Mouse (Mus musculus) neural tube, embryonic 13.5 days (tissue): ENCODE results near the gene St14. TPM values are rescaled to one million over a fixed set of nuclear protein-coding genes. Genes with fewer than 3 reads are reported as not detected.
A peak's percentile ranks its signal among the peaks of the same experiment; 100 is the strongest.

ENCODE experiments used
- ATAC-seq: fragments of 200-750 bp; cut with Nextera tagmentation; 2 replicates; pipeline ENCODE4 v1.8.0; 2017; ENCODE audit warnings: low read depth, mild to moderate bottlenecking, moderate TSS enrichment, moderate library complexity
- H3K27ac ChIP-seq: fragments of 300-500 bp; sonication (generic); replicated peaks from 2 replicates; pipeline ENCODE4 v1.5.1; 2015; ENCODE audit warnings: moderate library complexity, mild to moderate bottlenecking, inconsistent platforms
- H3K27me3 ChIP-seq: fragments of 300-500 bp; sonication (generic); 2 replicates; pipeline ENCODE4 v1.6.1; 2015; ENCODE audit warnings: mild to moderate bottlenecking, inconsistent platforms
- H3K36me3 ChIP-seq: fragments of 300-500 bp; sonication (generic); 2 replicates; pipeline ENCODE4 v1.6.1; 2015; ENCODE audit warnings: mild to moderate bottlenecking, inconsistent platforms
- H3K4me1 ChIP-seq: fragments of 300-500 bp; sonication (generic); replicated peaks from 2 replicates; pipeline ENCODE4 v1.6.1; 2015; ENCODE audit warnings: inconsistent platforms
- H3K4me2 ChIP-seq: fragments of 300-500 bp; sonication (generic); 2 replicates; pipeline ENCODE4 v1.6.1; 2015; ENCODE audit warnings: inconsistent platforms, mild to moderate bottlenecking, moderate library complexity
- H3K4me3 ChIP-seq: fragments of 300-500 bp; sonication (generic); 2 replicates; pipeline ENCODE4 v1.5.1; 2015; ENCODE audit warnings: mild to moderate bottlenecking, inconsistent platforms
- H3K9ac ChIP-seq: fragments of 300-500 bp; sonication (generic); 2 replicates; pipeline ENCODE4 v1.6.1; 2015; ENCODE audit warnings: moderate library complexity, mild to moderate bottlenecking, inconsistent platforms
- H3K9me3 ChIP-seq: fragments of 300-500 bp; sonication (generic); 2 replicates; pipeline ENCODE4 v1.6.1; 2016; ENCODE audit warnings: inconsistent platforms
- WGBS: fragments of 180-500 bp; shearing (Covaris S2); methylation state at CpG from one replicate; pipeline ENCODE4 v1.1.7; 2015; 5-methylcytosine and 5-hydroxymethylcytosine counted together
- polyA plus RNA-seq: library from polyadenylated mRNA; unstranded; fragments of >200 nt; fragmentation: Nextera tagmentation; extraction: Ambion mirVana; gene quantifications from 2 replicates; pipeline ENCODE4 v1.2.1, GENCODE M21; 2015

The St14 gene
- polyA plus RNA-seq, 1 experiment from 2014 or later: 0.39 TPM

DNA sequence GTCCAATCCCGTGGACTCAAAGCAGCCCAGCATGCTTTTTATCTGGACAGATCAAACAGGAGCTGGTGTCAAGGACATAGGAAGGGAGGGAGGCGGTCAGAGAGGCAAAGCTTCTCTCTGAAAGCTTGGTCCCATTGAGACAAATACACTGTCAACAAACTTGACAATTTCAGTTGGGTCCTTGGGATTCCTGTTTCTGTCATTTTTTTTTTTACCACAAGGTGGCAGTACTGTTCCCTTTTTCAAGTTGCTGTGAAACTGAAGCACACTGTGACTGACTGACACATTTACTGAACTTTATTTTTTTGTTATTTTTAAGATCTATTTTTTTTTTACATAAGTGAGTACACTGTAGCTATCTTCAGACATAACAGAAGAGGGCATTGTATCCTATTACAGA, 19.4 kb upstream of the St14 start:
- Histone ChIP-seq H3K4me2 (no peak overlapping the region), H3K36me3 (peaks cover 80% of the 10 kb centered on the region), H3K9me3 (no peaks in the 10 kb centered on the region), H3K9ac (no peak overlapping the region), H3K4me1 (no peaks in the 10 kb centered on the region), H3K27me3 (no peaks in the 10 kb centered on the region), H3K4me3 (no peak overlapping the region), H3K27ac (no peak overlapping the region)
- no peak for ATAC-seq
- WGBS: 87% methylated on average over 2 of the region's 2 CpGs

DNA sequence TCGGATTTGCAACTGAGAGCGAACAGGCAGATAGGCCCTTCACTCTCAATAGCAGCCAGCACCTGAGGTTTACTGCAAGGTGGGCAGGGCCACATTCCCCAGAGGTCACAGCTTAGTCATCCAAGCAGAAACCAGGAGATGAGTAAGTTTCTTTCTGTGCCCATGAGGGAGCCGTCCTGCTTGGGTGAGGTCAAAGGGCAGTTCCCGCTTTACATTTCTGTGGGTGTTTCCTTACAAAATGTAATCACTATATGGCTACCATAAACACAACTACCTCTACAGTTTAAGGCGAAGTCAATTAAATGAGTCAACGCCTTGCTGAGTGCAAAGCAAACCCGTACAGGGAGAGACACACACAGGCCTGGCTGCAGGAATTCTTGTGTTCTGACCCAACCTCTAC, 16.5 kb upstream of the St14 start:
- 43% methylated on average over 7 of the region's 7 CpGs for WGBS
- Histone ChIP-seq H3K27ac (no peak overlapping the region), H3K27me3 (no peaks in the 10 kb centered on the region), H3K4me2 (no peak overlapping the region), H3K4me1 (no peaks in the 10 kb centered on the region), H3K36me3 (peaks cover 56% of the 10 kb centered on the region), H3K9me3 (no peaks in the 10 kb centered on the region), H3K9ac (no peak overlapping the region), H3K4me3 (no peak overlapping the region)
- ATAC-seq: no peak

DNA sequence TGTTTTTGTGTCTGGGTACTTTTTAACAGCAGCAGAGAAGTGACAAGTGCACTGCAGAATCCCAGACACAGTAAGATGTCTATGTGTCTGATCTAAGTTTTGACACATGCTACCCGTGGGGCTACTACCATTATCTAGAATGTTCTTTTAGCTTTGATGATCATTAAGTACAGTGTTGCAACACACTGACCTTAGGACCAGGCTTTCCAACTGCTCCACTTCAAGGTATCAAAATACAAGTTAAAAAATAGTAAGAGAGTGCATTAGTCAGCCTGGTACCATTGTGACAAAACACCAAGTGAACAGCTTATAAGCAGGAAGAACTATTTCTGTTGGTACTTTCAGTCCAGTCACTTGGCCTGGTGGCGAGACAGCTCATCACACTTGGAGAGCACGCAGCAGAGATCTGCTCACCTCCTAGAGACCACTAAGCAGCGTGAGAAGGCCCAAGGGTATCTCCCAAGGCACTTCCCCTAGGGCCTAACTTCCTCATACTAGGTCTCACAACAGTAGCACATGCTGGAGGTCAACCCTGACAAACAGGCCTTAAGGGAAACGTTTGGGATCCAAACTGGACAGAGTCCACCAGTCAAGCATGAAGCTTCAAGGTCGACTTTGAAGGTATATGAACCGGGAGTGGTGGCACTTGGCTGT, 13.7 kb upstream of the St14 start:
- H3K9ac ChIP-seq: no peak overlapping the region
- no peaks in the 10 kb centered on the region for H3K4me1 ChIP-seq
- peaks cover 34% of the 10 kb centered on the region for H3K36me3 ChIP-seq
- ATAC-seq: no peak
- H3K4me2 ChIP-seq: no peak overlapping the region
- H3K27ac ChIP-seq: no peak overlapping the region
- 85% methylated on average over 7 of the region's 7 CpGs for WGBS
- no peaks in the 10 kb centered on the region for H3K27me3 ChIP-seq
- H3K4me3 ChIP-seq: no peak overlapping the region
- no peaks in the 10 kb centered on the region for H3K9me3 ChIP-seq

DNA sequence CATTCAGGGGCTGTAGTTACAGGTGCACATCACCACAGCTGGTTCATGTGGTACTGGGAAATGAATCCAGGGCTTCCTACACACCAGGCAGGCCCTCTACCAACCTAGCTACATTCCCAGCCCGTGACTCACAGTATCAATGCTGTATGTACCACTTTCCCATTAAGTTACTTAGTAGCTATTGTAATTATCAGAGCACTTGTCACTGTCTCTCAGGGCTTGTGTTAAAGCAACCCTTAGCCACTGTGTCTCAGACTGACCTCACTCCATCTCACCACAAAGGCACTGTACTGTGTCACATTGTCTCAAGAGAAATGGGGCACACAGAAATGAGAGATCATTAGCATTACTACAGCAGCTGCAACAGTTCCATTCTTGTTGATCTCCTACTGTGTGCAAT, 11.3 kb upstream of the St14 start:
- H3K4me3 ChIP-seq: no peak overlapping the region
- H3K27ac ChIP-seq: no peak overlapping the region
- H3K4me2 ChIP-seq: no peak overlapping the region
- H3K4me1 ChIP-seq: no peaks in the 10 kb centered on the region
- H3K27me3 ChIP-seq: no peaks in the 10 kb centered on the region
- peaks cover 10% of the 10 kb centered on the region for H3K36me3 ChIP-seq
- H3K9ac ChIP-seq: no peak overlapping the region
- WGBS: 78% methylated on average over 1 of the region's 1 CpGs
- no peaks in the 10 kb centered on the region for H3K9me3 ChIP-seq
- no peak for ATAC-seq

DNA sequence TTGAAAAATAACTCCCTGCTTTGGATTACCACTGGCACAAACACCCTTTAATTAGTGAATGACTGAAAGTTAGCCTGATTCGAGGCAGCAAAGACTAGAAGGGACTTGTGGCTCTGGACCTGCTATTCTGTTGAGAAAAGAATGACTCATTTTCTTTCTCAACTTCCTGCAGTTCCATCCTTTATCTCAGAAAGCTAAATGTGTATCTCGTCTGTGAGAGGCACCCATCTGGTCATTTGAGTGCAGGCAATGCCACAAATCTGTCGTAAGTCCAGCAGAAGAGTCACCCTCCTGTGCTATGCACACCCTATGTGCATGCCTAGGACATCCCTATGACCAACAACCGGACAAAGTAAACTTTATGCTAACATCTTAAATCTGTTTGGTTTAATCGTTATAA, 1.5 kb upstream of the St14 start:
- no peak for ATAC-seq
- H3K9ac ChIP-seq: no peak overlapping the region
- peaks cover 68% of the 10 kb centered on the region for H3K27me3 ChIP-seq
- peaks cover 21% of the 10 kb centered on the region for H3K4me1 ChIP-seq
- no peak overlapping the region for H3K4me2 ChIP-seq
- no peak overlapping the region for H3K4me3 ChIP-seq
- WGBS: 83% methylated on average over 5 of the region's 5 CpGs
- H3K27ac ChIP-seq: no peak overlapping the region
- H3K36me3 ChIP-seq: no peaks in the 10 kb centered on the region
- H3K9me3 ChIP-seq: no peaks in the 10 kb centered on the region

DNA sequence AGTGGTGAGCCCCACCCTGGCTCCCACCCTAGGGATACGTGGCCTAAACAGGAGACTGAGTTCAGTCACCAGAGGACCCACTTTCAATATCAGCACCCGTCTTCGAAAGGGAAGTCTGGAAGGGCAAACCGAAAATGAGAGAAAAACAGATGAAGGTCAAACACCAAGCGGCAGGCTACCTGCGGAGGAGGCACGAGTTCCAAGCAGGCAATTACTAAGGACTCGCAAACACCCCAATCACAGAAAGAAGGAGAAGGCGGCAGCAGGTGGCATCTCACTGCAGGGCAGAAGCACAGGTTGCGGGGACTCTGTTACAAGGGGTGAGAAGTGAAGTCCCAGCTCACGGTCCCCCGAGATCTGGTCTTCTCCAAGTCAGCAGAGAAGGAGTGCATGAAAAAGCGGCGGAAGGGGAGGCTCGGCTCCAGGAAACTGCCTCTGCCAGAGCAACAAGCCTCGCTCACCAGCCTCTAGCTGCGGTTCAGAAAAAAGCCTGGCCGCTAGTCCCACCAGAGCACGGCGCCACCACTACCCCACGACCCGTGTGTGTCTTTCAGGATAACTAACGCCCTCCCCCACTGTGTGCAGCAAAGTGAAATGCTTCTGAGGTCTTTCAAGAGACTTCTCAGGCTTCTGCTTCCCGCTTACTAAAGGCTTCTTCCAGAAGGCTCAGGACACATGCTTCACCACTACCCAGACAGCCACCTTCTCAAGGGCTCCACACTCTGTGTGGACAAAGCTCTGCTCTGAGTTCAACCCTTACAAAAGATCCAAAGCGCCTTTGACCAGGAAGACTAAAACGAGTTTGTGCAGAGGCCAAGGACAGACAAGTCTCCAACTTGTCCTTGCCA, 1.1 kb downstream of the St14 start:
- no peaks in the 10 kb centered on the region for H3K36me3 ChIP-seq
- H3K4me1 ChIP-seq: peaks cover 21% of the 10 kb centered on the region
- H3K9ac ChIP-seq: peak overlapping the region; percentile 61
- peak overlapping the region; percentile 79 for H3K4me2 ChIP-seq
- no peak for ATAC-seq
- H3K9me3 ChIP-seq: no peaks in the 10 kb centered on the region
- peaks cover 70% of the 10 kb centered on the region for H3K27me3 ChIP-seq
- H3K27ac ChIP-seq: no peak overlapping the region
- peak overlapping the region; percentile 43 for H3K4me3 ChIP-seq
- WGBS: 7% methylated on average over 26 of the region's 26 CpGs

DNA sequence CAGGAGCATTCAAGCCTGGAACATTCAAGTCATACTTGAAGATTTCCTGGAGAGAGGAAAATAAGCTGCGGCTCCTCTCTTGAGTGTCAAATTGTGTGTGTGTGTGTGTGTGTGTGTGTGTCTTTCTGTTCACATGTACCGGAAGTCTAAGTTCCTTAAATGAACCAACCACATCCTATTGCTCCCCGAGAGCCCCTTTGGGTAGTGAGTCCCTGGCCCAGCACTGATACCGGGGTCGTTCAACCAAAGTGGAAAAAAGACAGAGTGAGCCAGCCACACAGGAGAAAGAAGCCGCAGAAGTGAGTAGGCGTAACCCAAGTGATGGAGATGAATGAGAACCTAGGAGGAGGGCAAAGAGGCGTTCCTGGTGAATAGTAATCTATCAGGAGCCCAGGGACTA, 1.7 kb downstream of the St14 start:
- Histone ChIP-seq H3K9ac (no peak overlapping the region), H3K36me3 (no peaks in the 10 kb centered on the region), H3K4me2 (peak overlapping the region; percentile 79; the same call in 1 of the 2 replicates), H3K27ac (no peak overlapping the region), H3K9me3 (no peaks in the 10 kb centered on the region), H3K4me3 (no peak overlapping the region), H3K27me3 (peaks cover 70% of the 10 kb centered on the region), H3K4me1 (peaks cover 21% of the 10 kb centered on the region)
- no peak for ATAC-seq
- WGBS: 55% methylated on average over 8 of the region's 8 CpGs

DNA sequence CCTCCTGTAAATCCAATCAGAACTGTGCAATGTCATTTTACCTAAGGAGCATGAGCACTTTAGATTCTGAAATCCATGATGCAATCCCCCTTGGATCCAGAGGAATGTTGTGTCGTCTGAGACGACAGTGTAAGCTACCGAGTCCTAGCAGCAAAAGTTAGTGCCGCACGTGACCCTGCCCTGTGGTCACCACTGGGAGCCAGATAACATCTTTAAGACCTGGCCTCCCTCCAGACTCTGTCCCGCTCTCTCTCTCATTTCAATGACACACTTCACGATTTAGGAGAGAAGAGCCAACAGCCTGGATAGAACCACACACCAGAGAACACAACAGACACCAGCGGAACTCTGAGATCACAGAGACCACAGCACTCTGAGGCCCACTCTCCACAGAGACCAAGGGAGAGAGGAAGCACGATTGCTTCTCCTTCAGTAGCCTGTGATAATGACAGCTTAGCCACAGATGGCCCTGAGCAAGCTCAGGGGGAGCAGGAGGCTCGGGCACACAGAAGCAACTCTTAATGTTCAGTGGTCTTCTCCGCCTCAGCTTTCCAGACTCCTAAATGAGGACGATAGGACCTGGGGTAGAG, 3.7 kb downstream of the St14 start:
- 86% methylated on average over 12 of the region's 12 CpGs for WGBS
- Histone ChIP-seq H3K4me1 (peaks cover 21% of the 10 kb centered on the region), H3K4me2 (no peak overlapping the region), H3K4me3 (no peak overlapping the region), H3K27me3 (peaks cover 51% of the 10 kb centered on the region), H3K9ac (no peak overlapping the region), H3K27ac (no peak overlapping the region), H3K36me3 (no peaks in the 10 kb centered on the region), H3K9me3 (no peaks in the 10 kb centered on the region)
- ATAC-seq: no peak

DNA sequence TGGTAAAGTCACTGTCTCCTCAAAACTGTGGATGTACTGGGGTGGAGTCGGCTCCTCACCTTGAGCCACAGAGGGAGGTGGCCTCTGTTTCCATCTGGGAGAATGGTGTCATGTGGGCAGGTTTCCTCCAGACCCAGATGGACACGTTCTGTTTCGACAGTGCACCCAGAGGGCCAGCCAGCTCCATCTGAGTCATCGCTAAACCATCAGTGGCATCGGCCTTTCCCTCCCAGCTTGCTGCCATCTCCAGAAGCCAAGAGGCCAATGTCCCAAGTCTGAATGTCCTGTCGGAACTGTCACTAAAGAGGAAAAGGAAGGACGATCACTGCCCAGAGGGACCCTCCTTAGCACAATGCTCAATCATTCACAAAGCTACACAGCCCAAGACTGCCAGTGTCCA, 5.6 kb downstream of the St14 start:
- H3K27ac ChIP-seq: no peak overlapping the region
- 91% methylated on average over 7 of the region's 7 CpGs for WGBS
- peaks cover 10% of the 10 kb centered on the region for H3K4me1 ChIP-seq
- no peak overlapping the region for H3K4me3 ChIP-seq
- H3K9me3 ChIP-seq: no peaks in the 10 kb centered on the region
- H3K27me3 ChIP-seq: peaks cover 32% of the 10 kb centered on the region
- no peak overlapping the region for H3K9ac ChIP-seq
- ATAC-seq: no peak
- H3K36me3 ChIP-seq: no peaks in the 10 kb centered on the region
- no peak overlapping the region for H3K4me2 ChIP-seq

DNA sequence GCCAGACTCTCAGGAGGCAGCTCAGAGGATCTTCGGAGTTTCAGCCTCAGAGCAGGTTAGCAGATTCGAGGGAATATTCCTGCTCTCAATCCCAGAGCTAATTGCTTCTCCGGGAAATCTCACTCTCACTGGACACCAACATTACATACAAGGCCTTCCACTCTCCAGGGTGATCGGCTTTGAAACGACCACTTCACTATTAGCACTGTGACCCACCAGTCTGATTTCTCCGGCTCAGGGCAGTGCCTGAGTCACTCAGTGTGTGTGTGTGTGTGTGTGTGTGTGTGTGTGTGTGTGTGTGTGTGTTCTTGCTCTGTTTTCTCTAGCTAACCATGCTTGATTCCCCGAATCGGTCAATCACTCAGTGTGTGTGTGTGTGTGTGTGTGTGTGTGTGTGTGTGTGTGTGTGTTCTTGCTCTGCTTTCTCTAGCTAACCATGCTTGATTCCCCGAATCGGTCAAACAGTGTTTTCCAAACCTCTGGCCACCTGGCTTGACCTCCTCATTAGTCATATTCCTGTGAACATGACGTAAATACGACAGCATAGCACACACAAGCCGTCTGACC, 9.1 kb downstream of the St14 start:
- Histone ChIP-seq H3K36me3 (no peaks in the 10 kb centered on the region), H3K27me3 (no peaks in the 10 kb centered on the region), H3K4me3 (no peak overlapping the region), H3K4me2 (no peak overlapping the region), H3K9me3 (no peaks in the 10 kb centered on the region), H3K4me1 (no peaks in the 10 kb centered on the region), H3K27ac (no peak overlapping the region), H3K9ac (no peak overlapping the region)
- WGBS: 70% methylated on average over 13 of the region's 13 CpGs
- no peak for ATAC-seq

DNA sequence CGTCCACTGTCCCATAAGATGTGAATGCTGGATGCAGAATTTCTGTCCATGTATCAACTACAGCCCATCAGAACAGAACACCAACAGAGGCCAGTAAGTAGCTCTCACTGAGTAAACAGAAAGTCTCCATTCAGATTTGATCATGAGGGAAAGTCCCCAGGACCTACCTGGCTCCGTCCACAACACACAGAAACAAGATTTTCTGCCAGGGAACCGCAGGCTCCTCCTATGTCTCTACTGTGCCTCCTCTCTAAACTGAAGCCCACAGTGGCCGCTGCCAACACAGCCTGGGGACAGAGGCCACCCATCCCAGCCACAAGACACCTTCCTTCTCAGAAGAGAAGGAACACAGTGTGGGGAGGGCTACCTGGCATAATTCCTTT, 11.1 kb downstream of the St14 start:
- Histone ChIP-seq H3K4me1 (no peaks in the 10 kb centered on the region), H3K9ac (no peak overlapping the region), H3K9me3 (no peaks in the 10 kb centered on the region), H3K4me3 (no peak overlapping the region), H3K4me2 (no peak overlapping the region), H3K27me3 (no peaks in the 10 kb centered on the region), H3K36me3 (no peaks in the 10 kb centered on the region), H3K27ac (no peak overlapping the region)
- ATAC-seq: no peak
- 62% methylated on average over 4 of the region's 4 CpGs for WGBS

DNA sequence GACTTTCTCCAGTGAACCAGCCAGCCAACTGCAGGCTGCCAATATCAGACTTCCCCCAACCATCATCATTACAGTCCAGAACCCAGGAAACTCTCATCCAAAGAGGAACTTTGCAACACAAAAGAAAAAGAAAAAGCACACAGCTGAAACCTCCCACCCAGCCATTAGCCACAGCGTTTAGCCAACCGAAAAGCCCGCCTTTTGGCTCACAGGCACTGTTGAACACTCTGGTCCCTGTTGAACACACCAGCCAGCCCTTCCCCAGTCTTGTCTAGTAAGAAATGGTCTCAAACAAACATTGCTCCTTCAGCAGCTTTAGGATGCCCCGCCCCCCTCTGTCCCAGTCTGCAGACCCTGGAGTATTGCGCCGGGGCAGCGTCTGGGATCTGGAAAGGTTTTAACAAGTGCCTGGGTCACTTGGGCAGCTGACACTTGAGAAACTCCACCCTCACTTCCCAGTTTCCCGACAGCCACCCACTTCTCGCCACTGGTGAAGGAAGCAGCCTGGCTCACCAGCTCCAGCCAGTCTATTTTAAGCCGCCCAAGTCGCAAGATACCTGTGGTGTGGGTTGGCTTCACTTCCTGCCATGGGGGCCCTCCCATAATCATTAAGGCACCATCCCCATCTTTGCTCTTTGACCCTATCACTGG, 11.6 kb downstream of the St14 start:
- Histone ChIP-seq H3K27ac (no peak overlapping the region), H3K9ac (no peak overlapping the region), H3K4me2 (no peak overlapping the region), H3K27me3 (no peaks in the 10 kb centered on the region), H3K36me3 (no peaks in the 10 kb centered on the region), H3K4me1 (no peaks in the 10 kb centered on the region), H3K9me3 (no peaks in the 10 kb centered on the region), H3K4me3 (no peak overlapping the region)
- ATAC-seq: no peak
- WGBS: 58% methylated on average over 11 of the region's 11 CpGs
